Mouse (Mus musculus) thymus, postnatal 4 days (tissue): ENCODE results near the gene Cwc25.
A peak's percentile ranks its signal among the peaks of the same experiment; 100 is the strongest.

ENCODE experiments used
- DNase-seq: peaks from one replicate; pipeline ENCODE4 v3.0.0; 2021

The Cwc25 gene

GRCm38 (mm10) chr11:97766154-97766881 is at the start of gene Cwc25:
Gene Cwc25 (minus strand): TSS chr11:97766556.
- peak; percentile 95 for DNase-seq

GRCm38 (mm10) chr11:97815736-97816135 is 49.4 kb upstream of the Cwc25 start:
- no peak for DNase-seq

- DNase-seq, result no peak
Measured at GRCm38 (mm10) chr11:97813746-97814515, 47.6 kb upstream of the Cwc25 start.

GRCm38 (mm10) chr11:97813085-97813484 is 46.7 kb upstream of the Cwc25 start:
- DNase-seq, result no peak

DNA sequence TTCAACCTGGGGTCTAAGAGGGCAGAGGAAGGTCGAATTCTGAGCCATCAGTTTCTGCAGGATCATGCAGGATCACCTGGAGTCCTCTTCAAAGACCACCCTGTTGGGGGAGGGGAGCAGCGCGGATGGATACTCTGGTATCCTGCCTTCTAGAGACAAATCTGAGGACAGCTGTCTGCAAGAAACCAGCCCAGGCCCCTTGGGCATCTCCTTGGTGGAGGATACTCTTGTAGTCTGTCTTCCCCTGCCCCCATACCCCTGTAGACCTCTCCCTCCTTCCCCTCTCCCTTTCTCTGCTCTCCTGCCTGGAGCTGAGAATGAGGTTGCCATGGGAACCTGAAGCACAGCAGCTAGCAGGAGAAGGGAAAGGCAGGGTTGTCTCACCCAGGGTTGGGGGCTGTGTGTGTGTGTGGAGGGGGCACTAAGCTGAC is 46.1 kb upstream of the Cwc25 start:
- DNase-seq, result no peak

GRCm38 (mm10) chr11:97811569-97812362 is 45.4 kb upstream of the Cwc25 start:
- no peak for DNase-seq

DNA sequence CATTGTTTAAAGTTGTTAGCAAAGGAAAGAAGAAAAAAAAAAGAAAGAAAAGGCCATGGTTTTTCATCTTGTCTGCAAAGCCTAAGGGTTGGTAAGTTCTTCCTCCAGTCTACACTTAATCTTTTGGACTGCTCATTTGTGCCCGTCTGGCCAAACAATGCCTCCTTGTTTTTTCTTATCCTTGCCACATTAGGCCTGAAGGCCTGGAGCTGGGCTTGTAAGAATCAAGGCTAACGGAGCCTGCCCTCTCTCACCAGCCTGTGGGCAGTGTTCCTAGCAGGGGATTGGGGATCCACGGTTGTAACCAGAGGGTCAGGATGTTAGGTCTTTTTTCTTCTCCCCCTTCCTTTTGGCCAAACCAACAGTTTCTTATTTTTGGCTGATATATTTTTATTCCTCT is 44.6 kb upstream of the Cwc25 start:
- DNase-seq, result no peak

DNA sequence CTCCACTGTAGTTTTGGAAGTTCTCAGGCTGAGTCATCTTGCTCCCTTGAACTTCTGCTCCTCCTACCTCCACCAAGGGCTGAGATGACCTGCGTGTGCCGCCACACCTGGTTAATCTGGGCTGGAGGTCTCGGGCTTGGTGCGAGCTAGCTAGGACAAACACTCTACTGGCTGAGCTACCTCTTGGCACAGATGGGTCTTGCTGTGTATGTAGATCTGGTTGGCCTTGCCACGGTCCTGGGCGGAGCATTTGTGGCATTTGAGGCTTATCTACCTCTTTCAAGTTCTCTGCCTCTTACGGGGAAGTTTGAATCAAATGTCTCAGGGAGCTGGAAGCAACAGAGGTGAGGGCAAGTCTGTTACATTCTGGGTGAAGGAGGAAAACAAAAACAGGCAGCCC is 44.0 kb upstream of the Cwc25 start:
- DNase-seq, result no peak

- no peak for DNase-seq
Measured at GRCm38 (mm10) chr11:97809235-97810121, 43.1 kb upstream of the Cwc25 start.

DNA sequence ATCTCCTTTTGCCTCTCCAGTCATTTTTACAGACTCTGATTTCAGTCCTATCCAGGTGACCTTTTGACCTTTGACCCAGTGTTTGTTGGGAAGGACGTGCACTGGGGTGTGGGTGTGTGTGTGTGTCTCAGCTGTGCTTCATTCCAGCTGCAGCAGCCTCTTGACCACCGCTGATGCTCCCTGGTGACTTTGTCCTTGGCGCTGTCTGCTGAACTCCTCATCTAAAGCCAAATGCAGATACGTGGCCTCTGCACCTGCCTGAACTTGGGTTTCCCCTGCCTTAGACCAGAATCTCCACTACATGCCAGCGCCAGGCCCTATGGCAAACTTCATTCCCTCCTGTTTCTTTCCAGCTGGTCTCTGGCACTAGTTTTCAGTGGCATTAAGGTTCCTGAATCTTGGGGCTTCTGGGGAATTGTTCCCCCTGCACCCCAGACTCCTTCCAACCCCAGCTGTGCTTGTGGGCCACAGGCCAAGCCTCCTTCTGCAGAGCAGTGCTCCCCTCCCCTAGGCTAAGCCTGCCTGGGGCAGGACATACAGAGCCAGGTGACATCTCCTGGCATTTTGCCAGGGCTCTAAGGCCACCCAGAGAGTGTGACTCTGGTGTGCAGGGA is 42.4 kb upstream of the Cwc25 start:
- DNase-seq, result no peak

GRCm38 (mm10) chr11:97808093-97808492 is 41.7 kb upstream of the Cwc25 start:
- peak; percentile 71 for DNase-seq

- no peak for DNase-seq
Measured at GRCm38 (mm10) chr11:97807626-97808025, 41.3 kb upstream of the Cwc25 start.

GRCm38 (mm10) chr11:97806613-97806964 is 40.2 kb upstream of the Cwc25 start:
- DNase-seq, result no peak

GRCm38 (mm10) chr11:97805662-97806612 is 39.6 kb upstream of the Cwc25 start:
- DNase-seq, result no peak

DNA sequence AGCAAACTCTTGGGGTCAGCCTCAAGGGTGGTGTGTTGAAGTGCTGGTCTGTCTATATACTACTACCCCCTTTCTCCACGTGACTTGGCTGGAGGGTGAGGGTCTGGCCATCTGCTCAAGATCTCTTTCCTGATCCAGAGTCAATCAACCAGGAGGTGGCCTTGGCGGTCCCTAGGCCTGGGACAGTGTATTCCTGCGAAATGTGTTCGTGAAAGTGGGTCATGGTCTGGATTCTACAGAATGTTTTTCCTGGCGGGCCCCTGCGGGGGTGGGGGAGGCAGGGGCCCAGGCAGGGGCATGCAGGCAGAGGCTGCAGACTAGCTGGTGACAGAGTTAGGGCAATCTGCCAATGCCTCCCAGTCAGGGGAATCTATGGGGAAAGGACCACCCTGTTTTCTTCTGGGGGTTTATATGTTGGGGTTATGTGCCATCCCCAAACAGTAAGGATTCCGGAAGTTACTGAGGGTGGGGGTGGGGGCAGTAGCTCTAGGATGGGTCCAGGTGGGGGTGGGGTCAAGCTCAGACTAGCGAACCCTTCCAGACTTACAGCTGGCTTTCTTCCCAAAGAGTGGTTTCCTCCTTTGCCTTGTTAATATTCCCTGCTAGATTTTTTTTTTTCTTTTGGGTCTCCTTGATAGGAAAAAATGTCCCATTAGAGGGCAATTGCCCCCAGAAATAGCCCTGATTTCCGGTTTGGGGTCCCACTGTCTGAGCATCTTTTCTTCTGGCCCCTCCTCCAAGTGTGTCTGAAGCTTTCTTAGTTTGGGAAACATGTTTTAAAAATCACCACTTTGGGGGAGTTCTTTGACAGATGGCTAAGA is 38.7 kb upstream of the Cwc25 start:
- DNase-seq, result no peak

DNA sequence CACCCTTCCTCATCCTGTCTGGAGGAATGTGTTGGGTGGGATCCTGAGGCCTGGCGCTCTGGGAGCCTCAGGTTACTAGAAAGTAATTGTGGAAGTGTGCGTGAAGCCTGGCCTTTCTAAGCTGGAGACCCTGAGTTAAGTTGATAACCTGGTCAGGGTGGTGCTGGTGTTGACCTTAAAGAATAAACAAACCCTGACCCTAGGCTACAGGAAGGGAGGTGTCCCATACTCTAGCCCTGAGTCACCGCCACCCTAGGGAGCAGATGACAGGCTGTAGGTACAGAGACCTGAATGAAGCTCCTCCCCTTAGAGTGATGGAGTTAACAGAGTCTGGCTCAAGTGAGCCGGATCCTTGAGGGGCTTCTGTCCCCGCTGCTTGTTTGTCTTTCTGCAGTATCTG is 37.5 kb upstream of the Cwc25 start:
- no peak for DNase-seq

DNA sequence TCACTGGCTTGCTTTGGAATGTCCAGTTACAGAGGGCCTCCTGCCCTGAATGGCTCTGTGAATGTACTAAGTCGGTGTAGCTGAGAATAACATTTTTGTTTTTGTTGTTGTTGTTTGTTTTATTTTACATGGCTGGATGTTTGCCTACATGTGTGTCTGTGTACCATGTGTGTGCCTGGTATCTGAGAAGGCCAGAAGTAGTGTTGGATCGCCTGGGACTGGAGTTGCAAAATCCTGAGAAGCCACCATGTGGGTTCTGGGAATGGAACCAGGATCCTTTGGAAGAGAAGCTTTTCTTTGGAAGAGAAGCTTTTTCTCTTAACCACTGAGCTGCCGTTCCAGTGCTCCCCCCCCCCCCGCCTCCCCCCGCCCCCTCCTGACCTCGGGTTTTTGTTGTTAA is 36.1 kb upstream of the Cwc25 start:
- no peak for DNase-seq

GRCm38 (mm10) chr11:97802194-97802470 is 35.8 kb upstream of the Cwc25 start:
- DNase-seq, result no peak

DNA sequence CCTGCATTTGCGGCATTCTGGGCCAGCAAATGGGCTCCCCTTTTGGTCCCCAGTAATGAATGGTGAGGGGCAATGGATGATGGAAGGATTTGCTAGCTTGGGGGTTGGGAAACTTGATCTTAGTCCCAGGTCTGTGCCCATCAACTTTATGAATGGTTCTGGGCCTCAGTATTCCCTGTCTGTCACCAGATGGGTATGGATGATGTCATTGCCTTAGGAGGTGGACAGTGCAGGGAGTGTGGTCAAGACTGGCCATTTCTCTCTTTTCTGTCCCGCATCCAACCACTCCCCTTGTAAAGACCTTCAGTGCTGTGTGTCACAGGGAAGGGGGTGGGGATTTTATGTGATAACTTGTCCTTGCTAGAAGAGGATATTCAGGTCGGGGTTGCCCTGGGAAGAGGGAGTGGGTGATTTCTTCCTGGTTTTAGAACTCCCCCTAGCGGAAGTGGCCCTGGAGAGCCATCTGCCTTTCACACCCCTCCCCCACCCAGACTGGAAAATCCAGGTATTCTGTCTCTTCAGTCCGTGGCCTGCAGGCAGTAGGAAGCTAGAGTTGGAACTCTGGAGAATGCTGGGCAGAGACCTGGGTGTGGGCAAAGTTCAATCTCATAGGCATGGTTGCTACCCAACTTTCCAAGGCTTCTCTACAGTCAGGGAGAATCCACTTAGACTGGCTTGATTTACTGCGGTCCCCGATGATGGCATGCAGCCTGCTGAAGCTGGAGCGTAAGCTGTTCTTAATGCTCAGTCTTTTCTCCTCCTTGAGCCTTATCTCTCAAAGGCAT is 35.2 kb upstream of the Cwc25 start:
- DNase-seq, result no peak
